Mouse (Mus musculus): ENCODE measurements around the gene Nlgn3.
"Not testable (repeated sequence)": the region's sequence is repeated elsewhere in the genome, so short reads cannot be mapped to it uniquely, and the experiment has no call there.

Nlgn3 gene

DNA sequence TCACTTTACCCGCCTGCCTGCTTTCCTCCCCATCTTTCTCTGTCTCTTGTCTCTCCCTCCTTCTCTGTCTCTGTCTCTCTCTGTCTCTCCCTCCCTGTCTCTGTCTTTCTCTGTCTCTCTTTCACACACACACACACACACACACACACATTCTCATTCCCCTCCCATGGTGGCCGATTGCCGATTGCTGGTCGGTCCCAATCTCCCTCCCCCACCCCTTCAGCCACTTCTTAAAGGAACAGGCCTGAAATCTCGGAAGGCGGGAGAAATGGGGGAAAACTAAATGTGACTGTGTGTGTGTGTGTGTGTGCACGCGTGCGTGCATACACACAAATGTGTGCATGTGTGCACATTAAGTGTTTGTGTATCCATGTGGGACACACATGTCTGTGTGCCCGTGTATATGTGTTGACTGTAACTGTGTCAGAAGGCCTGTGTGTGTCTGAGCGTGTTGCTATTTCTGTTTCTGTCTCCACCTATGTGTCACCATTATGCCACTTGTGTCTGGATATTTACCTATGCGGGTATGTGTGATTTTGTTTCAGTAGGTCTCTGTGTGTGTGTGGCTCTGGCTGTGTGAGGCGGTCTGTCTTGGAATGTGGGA, 1.6 kb downstream of the Nlgn3 start:
- DNase-seq: no peak

DNA sequence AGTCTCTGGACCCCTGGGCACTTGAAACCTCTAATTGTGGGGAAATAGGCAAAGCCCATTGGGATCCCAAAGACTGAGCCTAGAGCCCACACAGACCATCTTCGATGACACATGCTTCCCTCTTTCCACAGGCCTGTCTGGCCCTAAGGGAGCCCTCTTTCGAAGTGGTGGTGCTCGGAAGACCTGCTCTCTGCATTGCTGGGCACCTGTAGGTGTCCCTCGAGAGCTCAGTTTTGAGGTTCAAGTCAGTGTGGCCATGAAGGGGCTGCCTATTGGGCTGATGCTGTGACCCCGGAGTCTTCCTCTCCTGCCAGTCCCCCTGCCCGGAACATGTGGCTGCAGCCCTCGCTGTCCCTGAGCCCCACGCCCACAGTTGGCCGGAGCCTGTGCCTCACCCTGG, 2.7 kb downstream of the Nlgn3 start:
- DNase-seq: no peak

DNA sequence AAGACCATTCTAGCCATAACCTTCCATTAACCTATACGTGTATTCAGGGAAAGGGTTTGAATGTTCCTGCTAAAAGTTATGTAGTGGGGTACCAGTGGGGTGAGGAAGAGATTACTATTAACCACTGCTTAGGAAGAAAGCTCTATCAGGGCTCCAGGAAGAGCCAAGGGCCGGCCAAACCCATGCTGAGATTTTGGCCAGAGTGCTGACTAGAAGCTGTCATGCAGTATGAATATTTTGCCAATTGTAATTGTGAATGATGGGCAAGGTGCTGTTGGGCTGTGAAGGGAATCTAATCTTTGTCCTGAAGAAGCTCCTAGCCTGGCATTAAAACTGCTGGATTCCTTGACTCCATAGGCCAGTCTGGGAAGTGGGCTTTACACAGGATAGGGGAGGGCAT, 5.7 kb downstream of the Nlgn3 start:
- DNase-seq: no peak

DNA sequence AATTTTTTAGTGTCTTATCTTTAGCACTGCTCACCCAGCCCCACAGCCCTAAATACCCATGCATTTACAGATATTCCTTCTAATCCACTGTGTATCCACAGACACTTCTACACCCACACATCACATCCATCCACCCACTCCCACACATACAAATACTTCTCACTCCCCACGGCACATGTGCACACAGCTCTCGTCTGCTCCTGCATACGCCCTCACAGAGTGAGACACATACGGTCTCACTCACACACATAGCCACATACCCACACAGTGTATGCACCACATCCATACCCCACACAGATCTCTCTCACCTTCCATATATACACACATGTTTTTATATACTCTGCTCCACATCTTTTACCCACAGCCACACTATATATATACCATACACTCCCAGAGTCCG, 10.3 kb downstream of the Nlgn3 start:
- DNase-seq: no peak

DNA sequence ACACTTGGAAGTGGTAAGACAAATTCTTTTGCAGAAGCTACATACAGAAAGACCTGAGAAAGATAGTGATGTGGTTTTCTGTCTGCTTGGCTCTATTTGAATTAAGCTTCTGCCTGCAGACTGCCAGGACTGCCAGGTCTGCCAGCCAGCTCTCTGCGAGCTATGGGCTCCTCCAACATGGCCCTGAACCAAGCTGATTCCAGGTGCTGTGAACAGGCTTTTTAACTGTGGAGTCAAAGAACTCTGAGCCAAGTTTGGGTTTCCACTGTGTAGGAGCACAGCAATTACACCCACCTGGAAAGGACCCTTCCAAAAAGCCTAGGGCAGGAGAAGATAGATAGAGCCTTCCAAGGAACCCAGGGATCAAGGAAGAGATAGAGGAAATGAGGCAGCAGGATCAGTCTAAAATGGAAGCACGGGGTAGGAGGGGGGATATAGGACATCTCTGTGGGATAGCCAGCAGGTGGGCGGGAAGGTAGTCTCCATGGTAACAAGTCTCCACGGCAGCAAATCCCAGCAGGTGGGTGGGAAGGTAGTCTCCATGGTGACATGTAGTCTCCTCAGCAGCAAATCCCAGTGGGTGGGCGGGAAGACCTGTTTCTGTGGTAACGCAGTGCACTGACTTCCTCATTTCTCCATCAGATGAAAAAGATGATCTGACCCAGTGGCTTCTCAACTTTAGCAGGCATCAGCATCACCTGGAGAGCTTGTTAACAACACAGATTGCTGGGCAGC, 14.8 kb downstream of the Nlgn3 start:
- peak; percentile 90 for DNase-seq

DNA sequence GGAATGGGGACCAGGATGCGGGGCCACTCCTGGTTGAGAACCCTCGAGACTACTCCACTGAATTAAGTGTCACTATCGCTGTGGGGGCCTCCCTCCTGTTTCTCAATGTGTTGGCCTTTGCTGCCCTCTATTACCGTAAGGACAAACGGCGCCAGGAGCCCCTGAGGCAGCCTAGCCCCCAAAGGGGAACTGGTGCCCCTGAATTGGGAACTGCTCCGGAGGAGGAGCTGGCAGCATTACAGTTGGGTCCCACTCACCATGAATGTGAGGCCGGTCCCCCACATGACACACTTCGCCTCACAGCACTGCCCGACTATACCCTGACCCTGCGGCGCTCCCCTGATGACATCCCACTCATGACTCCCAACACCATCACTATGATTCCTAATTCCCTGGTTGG, 20.8 kb downstream of the Nlgn3 start:
- DNase-seq: no peak

DNA sequence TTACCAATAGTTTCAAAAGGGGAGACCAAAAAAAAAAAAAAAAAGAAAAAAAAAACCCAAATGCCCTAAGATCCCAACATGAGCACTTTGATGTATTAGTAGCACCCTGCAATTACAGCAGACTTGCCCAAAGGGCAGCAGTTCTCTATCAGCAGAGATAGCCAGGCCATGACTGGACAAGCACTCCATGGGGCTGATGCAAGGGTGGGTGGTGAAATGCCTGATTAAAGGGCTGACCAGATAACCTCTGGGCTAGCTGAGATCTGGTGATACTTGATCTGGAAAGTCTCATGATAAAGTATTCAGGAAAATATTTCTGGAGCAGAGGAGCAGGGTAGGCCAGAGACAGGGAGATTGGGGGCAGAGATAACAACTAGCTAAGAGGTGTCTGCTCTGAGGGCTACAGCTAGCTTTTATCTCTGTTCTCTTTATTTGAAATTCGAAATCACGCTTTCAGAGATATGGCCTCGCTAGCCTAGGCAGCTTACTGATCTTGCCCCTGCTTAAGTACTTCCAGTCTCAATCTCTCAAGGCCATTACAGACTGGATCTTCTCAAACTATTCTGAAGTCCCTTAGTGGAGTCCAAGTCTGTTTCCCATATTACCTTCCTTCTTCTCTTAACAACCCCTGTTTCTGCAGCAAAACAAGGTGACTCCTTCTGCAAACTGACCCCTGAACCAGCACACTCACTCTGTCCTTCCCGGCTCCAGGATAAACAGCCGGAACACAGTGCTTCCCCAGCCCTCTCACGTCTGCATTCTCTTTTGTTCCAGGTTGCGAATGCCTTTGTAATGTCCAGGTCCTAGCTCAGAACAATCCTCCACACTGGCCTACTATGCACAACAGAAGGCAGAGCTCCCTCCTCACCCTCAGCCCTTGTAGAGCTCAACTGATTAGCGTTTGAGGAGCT, 27.3 kb downstream of the Nlgn3 start:
- no peak for DNase-seq

DNA sequence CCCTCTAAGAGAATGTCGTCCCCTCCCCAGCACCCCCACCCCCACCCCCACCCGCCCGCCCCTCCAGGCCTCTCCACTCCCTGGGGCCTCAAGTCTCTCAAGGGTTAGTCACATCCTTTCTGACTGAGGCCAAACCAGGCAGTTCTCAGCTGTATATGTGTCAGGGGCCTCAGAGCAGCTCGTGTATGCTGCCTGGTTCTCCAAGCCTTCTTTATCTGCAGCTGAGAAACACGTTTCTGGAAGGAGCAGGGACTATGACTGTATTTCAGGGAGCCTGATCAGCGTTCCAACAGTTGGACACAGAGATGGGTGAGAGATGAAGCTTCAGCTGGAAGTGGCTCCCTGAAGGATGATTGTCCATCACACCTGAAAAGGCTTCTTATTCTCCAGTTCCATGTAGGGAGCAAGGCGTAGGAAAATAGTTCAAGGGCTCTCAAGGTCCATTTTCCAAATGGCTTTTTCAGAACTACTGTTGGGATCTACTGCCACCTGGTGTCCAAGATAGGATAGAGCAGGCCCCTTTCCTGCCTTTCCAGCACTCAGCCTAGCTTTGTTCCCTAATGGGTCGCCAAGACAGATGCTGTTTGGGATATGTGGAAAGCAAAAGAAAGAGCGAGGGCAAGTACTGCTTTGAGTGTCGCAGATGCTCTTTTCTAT, 30.5 kb downstream of the Nlgn3 start:
- peak; percentile 55 for DNase-seq

DNA sequence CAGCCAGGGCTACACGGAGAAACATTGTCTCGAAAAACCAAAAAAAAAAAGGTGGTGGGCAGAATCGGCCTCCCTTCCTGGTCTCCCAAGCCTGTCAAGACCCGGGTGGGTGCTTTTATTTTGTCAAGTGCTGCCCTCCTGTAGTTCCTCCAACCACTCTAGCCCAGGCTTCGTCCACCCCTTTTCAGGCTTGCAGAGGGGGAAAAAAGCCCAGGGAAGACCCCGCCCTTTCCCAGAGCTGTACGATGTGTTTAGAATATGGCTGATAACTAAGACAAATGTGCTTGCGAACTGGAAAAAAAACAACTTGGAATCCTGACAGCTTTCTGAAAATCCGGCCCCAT, 33.0 kb downstream of the Nlgn3 start:
- no peak for DNase-seq

DNA sequence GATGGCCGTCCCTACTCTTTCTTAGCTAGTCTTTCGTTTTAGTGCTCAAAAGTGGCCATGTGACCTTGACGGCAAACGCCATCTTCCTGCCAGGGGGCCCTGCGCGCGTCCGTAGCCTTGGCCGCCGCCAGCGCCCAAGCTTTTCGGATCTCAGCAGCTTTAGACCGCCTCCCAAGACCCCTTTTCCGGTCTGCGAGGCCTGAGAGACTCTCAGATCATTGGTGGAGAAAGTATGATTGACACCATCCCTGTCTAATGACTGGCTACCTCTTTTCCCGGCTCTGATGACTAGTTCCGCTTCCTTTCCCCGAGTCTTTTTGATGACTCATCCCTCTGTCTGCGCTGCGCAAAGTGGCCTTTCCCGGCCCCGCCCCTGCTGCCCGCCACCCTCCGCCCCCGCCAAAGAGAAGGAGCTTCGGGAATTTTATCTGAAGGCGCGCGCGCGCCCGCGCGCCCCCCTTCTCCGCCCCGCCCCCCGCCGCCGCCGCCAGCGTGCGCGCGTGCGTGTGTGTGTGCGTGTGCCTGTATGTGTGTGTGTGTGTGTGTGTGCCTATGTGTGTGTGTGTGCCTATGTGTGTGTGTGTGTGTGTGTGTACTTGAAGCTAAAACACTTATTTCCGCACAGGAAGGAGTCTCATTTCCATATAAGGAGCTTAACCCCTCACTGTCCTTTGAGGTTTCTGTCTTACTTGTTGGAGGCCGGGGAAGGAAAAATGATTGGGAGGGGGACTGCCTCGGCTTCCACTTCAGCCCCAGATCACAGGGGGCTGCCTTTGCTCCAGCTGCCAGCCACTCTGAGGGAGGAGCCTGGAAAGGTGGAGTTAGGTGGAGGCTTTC, 33.6 kb downstream of the Nlgn3 start:
- DNase-seq: peak; percentile 89

DNA sequence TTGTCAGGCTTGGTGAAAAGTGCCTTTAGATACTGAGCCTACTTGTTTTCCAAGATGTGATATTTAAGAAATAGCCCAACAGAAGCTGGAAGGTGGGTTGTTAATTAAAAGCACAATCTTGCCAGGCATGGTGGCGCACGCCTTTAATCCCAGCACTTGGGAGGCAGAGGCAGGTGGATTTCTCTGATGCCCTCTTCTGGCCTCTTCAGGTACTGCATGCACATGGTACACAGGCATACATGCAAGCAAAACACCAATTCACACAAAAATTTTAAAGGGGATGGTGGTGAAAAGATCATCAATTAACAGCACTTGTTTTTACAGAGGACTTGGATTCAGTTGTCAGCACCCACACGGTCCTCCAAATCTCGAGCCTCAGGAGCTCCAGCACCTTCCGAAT, 35.6 kb downstream of the Nlgn3 start:
- no peak for DNase-seq

DNA sequence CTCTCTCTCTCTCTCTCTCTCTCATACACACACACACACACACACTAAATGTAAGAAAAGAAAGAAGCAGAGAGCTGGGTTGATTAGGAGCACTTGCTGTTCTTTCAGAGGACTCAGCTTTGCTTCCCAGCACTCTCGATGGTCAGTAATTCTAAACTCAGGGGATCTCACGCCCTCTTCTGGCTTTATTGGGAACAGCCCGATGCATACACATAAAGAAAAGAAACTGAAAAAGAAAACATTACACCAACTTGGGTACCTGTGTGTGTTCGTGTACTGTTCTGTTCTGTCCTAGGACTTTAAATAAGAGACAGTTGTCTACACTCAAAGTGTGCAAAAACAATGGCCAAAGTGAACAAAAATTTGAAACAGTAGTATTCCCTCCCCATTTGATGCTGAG, 39.7 kb downstream of the Nlgn3 start:
- DNase-seq: no peak

DNA sequence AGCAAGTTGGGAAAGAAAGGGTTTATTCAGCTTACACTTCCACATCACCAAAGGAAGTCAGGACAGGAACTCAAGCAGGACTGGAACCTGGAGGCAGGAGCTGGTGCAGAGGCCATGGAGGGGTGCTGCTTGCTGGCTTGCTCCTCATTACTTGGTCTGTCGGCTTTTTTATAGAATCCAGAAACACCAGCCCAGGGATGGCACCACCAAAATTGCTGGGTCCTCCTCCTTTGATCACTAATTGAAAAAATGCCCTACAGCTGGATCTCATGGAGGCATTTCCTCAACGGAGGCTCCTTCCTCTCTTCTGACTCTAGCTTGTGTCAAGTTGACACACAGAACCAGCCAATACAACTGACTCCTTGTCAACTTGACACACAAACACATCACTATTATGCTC, 43.9 kb downstream of the Nlgn3 start:
- DNase-seq: not testable (repeated sequence)

DNA sequence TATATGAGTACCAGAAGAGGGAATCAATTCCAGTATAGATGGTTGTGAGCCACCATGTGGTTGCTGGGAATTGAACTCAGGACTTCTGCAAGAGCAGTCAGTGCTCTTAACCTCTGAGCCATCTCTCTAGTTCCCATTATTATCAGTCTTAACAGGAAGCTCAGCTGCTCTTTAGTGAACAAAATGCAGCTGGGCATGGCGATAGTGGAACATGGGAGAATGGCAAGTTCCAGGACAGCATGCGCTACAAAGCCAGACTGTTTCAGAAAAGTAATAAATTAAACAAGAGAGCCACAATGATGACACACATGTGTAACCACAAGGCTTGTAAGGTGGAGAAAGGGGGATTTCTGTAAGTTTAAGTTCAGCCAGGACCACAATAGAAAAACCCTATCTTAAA, 46.5 kb downstream of the Nlgn3 start:
- no peak for DNase-seq

DNA sequence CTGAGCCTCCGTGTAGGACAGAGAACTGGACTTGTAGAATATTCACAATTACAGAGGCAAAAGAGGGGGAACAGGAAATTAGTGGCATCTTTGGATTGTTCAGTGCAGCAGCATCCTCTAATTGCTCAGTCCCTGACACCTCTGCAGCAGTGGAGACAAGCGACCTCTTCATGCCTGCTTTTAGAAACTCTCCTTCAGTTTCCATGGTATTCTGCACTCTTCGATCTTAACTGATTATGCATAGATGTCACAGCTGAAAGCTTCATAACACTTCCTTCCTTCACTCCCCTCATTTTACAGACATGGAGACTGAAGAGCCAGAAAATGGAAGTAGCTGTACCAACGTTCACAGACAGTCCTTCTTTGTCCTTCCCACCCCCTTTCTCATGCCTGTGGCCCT, 47.5 kb downstream of the Nlgn3 start:
- no peak for DNase-seq

DNA sequence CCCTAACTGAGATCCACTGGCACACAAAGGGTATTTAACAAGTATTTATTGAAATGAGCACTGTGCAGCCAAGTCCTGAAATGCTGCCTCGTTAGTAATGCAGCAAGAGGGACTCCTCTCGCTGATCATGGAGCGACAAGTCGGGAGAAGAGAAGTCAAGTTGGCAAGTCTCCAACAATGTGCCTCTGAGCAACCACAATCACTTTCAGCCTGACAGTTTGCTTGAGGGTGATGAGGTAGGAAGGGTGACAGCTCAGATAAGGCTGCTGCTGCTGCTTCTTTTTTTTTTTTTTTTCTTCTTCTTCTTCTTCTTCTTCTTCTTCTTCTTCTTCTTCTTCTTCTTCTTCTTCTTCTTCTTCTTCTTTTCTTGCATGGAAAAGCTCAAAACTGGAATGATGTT, 52.2 kb downstream of the Nlgn3 start:
- no peak for DNase-seq

DNA sequence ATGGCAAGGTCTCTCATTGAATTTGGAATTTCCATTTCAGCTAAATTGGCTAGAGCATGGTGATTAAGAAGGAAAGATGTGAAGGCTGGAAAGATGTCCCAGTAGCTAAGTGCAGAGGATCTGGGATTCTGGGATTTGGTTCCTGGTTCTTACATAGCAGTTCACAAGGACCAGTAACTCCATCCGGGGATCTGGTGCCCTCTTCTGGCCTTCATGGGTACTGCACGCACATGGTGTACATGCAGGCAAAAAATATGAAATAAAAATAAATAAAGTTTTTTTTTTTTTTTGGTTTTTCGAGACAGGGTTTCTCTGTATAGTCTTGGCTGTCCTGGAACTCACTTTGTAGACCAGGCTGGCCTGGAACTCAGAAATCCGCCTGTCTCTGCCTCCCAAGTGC, 59.9 kb downstream of the Nlgn3 start:
- not testable (repeated sequence) for DNase-seq

DNA sequence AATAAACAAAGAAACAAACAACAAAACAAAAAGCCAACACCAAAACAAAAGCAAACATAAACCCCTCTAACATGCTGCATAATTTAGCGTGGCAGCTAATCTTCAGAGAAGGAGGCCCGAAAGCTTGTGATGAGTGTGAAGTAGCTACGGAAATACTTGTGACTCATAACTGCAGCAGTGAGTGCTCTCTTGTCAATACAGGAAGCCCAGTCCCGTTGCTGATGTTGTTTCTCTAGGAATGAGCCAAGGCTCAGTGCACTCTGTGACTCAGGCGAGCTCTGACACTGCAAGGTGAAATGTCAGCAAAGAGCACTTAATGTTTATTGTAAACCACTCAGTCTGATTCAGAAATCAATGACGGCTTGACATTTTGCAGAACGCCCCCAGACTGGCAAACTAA, 70.0 kb downstream of the Nlgn3 start:
- no peak for DNase-seq

DNA sequence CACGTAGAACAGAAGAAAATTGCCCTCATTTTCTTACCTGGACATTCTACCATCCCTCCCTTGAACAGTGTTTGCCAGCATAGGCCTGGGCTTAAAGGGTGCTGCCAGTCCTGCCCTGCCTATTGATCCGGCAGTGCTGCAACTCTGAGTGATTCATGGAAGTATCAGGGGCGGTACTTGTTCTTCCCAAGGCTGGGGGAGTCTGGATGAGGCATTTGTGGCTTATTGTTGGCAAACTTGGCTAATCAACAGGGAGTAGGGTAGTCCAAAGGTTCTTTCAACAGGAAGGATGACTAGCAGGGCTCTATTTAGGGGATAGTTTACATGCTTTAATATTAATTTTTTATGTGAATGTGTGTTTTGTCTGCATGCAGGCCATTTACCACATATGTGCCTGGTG, 71.6 kb downstream of the Nlgn3 start:
- no peak for DNase-seq

DNA sequence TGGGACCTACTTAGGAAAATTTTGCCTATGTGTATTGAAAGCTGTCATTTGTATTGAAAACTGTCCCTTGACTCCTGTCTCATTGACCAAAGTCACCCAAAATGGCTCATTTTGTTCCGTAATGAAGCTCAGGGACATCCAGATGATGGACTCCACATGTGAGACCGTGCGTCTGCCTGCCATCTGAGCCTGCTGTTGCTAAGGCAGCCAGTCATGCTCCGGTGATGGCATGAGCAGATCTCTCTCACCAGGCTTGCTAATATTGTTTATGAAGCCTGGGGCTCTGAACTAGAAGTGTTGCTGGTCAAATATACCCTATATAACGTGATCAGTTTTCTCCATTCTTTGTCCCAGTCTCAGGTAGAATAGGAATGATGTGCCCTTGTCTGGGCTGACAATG, 74.0 kb downstream of the Nlgn3 start:
- DNase-seq: no peak
